Mouse (Mus musculus) hindbrain, embryonic 13.5 days (tissue): ENCODE results near the gene Pcgf2. TPM values are rescaled to one million over a fixed set of nuclear protein-coding genes. Genes with fewer than 3 reads are reported as not detected.
"Not testable (repeated sequence)": the region's sequence is repeated elsewhere in the genome, so short reads cannot be mapped to it uniquely, and the experiment has no call there.

Source experiments
- ATAC-seq: fragments of 200-750 bp; cut with Nextera tagmentation; 2 replicates; pipeline ENCODE4 v1.8.0; 2017; ENCODE audit warnings: moderate TSS enrichment; ENCODE audit not compliant: low FRiP score
- H3K27ac ChIP-seq: fragments of 300-500 bp; sonication (generic); 2 replicates; pipeline ENCODE4 v1.5.1; 2015; ENCODE audit warnings: inconsistent platforms, mild to moderate bottlenecking, moderate library complexity
- H3K27me3 ChIP-seq: fragments of 300-500 bp; sonication (generic); 2 replicates; pipeline ENCODE4 v1.6.1; 2015; ENCODE audit warnings: mild to moderate bottlenecking, inconsistent platforms
- H3K36me3 ChIP-seq: fragments of 300-500 bp; sonication (generic); 2 replicates; pipeline ENCODE4 v1.6.1; 2015; ENCODE audit warnings: mild to moderate bottlenecking, inconsistent platforms
- H3K4me1 ChIP-seq: fragments of 300-500 bp; sonication (generic); replicated peaks from 2 replicates; pipeline ENCODE4 v1.6.1; 2015; ENCODE audit warnings: inconsistent platforms
- H3K4me2 ChIP-seq: fragments of 300-500 bp; sonication (generic); 2 replicates; pipeline ENCODE4 v1.6.1; 2015; ENCODE audit warnings: inconsistent platforms, mild to moderate bottlenecking, moderate library complexity
- H3K4me3 ChIP-seq: fragments of 300-500 bp; sonication (generic); 2 replicates; pipeline ENCODE4 v1.5.1; 2015; ENCODE audit warnings: mild to moderate bottlenecking, inconsistent platforms
- H3K9ac ChIP-seq: fragments of 300-500 bp; sonication (generic); 2 replicates; pipeline ENCODE4 v1.6.1; 2015; ENCODE audit warnings: mild to moderate bottlenecking, inconsistent platforms
- H3K9me3 ChIP-seq: fragments of 300-500 bp; sonication (generic); 2 replicates; pipeline ENCODE4 v1.6.1; 2016; ENCODE audit warnings: inconsistent platforms
- WGBS: fragments of 180-500 bp; shearing (Covaris S2); methylation state at CpG from one replicate; pipeline ENCODE4 v1.1.7; 2015; 5-methylcytosine and 5-hydroxymethylcytosine counted together
- microRNA-seq: library from miRNA; unstranded; fragments of <30 nt; microRNA quantifications from one replicate; pipeline ENCODE4, GENCODE M21; 2016
- polyA plus RNA-seq: library from polyadenylated mRNA; unstranded; fragments of >200 nt; fragmentation: Nextera tagmentation; extraction: Ambion mirVana; gene quantifications from 2 replicates; pipeline ENCODE4 v1.2.1, GENCODE M21; 2015

The Pcgf2 gene
- polyA plus RNA-seq, 1 experiment from 2014 or later: 26.2 TPM

DNA sequence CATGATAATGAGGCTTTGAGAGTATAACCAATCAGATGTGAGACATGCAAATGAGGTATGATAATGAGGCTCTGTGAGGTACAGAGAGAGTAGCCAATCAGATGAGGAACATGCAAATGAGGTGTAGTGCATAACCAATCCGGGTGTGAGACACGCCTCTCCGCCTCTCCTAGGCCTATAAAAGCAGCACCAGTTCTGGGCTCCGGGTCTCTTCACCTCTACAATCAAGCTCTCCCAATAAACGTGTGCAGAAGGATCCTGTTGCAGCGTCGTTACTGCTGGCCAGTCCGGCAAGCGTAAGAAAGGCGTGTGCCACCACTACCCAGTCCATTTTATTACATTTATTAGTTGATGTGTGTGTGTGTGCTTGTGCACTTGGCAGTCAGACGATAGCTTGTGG, 46.9 kb downstream of the Pcgf2 start:
- H3K4me2 ChIP-seq, H3K36me3 ChIP-seq, H3K27ac ChIP-seq, ATAC-seq, H3K9ac ChIP-seq, H3K4me3 ChIP-seq, H3K4me1 ChIP-seq, H3K9me3 ChIP-seq, H3K27me3 ChIP-seq: not testable (repeated sequence)
- 95% methylated on average over 11 of the region's 11 CpGs for WGBS

DNA sequence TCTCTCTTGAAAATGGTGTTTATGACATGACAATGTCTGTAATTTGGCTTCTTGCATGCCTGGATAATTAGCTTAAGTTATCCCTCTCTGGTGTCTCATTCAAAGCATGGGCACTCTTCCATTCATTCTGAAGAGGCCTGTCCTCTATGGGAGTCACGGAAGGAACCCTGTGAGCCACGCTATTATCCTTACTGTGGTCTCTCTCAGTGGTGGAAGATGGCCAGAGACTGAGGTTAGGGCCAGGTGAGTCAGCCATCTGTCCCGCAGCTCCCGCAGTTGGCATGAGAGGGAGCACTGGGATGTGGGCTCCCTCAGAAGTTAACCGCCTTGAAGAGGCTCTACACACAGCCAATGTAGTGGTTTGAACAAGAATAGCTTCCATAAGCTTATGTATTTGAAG, 50.0 kb downstream of the Pcgf2 start:
- Histone ChIP-seq H3K4me2 (no peak overlapping the region), H3K27me3 (no peaks in the 10 kb centered on the region), H3K4me1 (peaks cover 6% of the 10 kb centered on the region; the same call in 1 of the 2 replicates), H3K4me3 (no peak overlapping the region), H3K36me3 (no peaks in the 10 kb centered on the region), H3K9ac (no peak overlapping the region), H3K27ac (no peak overlapping the region), H3K9me3 (no peaks in the 10 kb centered on the region)
- 64% methylated on average over 5 of the region's 5 CpGs for WGBS
- ATAC-seq: no peak

DNA sequence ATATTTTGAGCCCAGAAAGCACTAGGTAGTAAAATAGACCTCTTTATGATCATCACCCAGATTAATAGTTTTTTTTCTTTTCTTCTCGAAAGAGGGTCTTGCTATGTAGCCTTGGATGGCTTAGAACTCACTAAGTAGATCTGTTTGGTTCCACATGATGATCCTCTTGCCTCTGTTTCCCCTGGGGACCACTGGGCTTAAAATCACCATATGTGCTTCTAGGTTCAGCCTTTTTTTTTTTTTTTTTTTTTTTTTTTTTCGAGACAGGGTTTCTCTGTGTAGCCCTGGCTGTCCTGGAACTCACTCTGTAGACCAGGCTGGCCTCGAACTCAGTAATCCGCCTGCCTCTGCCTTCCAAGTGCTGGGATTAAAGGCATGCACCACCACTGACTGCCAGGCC, 51.8 kb downstream of the Pcgf2 start:
- not testable (repeated sequence) for H3K9ac ChIP-seq, H3K4me2 ChIP-seq, H3K9me3 ChIP-seq, ATAC-seq, H3K36me3 ChIP-seq, H3K27me3 ChIP-seq, H3K4me3 ChIP-seq, H3K27ac ChIP-seq, H3K4me1 ChIP-seq
- WGBS: 79% methylated on average over 4 of the region's 4 CpGs

DNA sequence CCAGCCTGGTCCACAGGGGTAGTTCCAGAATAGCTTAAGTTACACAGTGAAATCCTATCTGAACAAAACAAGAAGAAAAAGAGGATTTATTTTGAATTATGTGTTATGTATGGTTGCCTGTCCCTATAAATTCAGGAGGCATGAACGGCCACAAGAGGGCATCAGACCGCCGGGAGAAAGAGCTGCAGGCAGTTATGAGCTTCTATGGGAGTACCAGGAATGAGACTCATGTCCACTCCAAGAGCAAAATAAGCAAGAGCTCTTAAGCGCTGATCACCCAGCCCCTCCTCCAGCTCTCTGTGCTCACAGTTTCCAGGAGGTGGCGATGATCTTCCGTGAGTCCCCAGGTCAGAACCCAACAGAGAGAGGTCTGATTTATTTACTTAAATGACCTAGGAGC, 55.5 kb downstream of the Pcgf2 start:
- 3% methylated on average over 6 of the region's 6 CpGs for whole genome bisulfite sequencing
- H3K4me1 ChIP-seq: no peaks in the 10 kb centered on the region
- H3K9ac ChIP-seq: no peak overlapping the region
- no peak overlapping the region for H3K4me3 ChIP-seq
- H3K4me2 ChIP-seq: no peak overlapping the region
- ATAC-seq: no peak
- no peaks in the 10 kb centered on the region for H3K36me3 ChIP-seq
- no peaks in the 10 kb centered on the region for H3K9me3 ChIP-seq
- 0 out of 2 replicates have a peak, but pooled peaks cover 5% of the 10 kb centered on the region for H3K27me3 ChIP-seq
- no peak overlapping the region for H3K27ac ChIP-seq

DNA sequence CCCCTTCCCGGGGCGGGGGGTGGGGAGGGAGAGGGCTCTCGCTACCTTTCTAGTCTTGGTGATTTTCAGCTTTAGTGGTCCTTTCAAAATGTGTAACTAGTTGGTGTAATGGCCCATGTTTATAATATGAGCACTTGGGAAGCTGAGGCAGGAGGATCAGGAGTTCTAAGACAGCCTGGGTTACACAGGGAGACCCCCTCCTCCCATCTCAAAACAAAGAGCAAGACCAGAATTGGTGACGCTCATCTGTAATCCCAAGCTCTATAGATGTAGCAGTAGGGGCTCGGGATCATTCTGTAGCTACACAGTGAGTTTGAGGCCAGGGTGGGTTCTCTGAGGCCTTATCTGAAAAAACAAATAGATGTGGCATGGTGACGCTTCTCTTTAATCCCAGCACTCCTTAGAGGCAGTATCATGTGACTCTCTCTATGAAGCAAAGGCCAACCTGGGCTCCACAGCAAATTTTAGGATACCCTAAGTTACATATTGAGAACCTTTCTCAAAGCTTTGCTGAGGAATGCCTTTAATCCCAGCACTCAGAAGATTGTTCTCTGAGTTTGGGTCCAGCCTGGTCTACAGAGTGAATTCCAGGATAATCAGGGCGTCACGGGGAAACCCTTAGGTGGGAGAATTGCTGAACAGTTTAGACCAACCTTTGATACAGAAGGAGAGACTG, 56.8 kb downstream of the Pcgf2 start:
- Histone ChIP-seq H3K36me3 (no peaks in the 10 kb centered on the region), H3K9ac (no peak overlapping the region), H3K4me1 (no peaks in the 10 kb centered on the region), H3K27ac (no peak overlapping the region), H3K27me3 (0 out of 2 replicates have a peak, but pooled peaks cover 5% of the 10 kb centered on the region), H3K9me3 (no peaks in the 10 kb centered on the region), H3K4me2 (no peak overlapping the region), H3K4me3 (no peak overlapping the region)
- ATAC-seq: no peak
- 87% methylated on average over 8 of the region's 8 CpGs for WGBS

DNA sequence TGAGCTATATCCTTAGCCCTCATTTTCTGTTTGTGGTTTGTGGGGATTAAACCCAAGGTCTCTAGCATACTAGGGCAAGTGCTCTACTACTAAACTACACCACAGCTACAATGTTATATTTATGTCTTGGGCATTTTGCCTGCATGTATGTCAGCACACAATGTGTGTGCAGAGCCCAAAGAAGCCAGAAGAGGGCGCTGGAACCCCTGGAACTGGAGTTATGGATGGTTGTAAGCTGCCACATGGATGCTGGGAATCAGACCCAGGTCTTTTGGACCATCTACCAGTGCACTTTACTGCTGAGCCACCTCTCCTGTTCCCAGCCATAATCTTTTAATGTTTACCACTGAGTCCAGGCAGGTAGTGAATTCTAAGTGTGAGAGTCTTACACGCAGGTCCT, 57.6 kb downstream of the Pcgf2 start:
- 42% methylated on average over 2 of the region's 2 CpGs for WGBS
- no peak overlapping the region for H3K9ac ChIP-seq
- H3K27ac ChIP-seq: no peak overlapping the region
- no peak overlapping the region for H3K4me3 ChIP-seq
- no peak for ATAC-seq
- no peak overlapping the region for H3K4me2 ChIP-seq
- no peaks in the 10 kb centered on the region for H3K4me1 ChIP-seq
- H3K9me3 ChIP-seq: no peaks in the 10 kb centered on the region
- 0 out of 2 replicates have a peak, but pooled peaks cover 5% of the 10 kb centered on the region for H3K27me3 ChIP-seq
- no peaks in the 10 kb centered on the region for H3K36me3 ChIP-seq

DNA sequence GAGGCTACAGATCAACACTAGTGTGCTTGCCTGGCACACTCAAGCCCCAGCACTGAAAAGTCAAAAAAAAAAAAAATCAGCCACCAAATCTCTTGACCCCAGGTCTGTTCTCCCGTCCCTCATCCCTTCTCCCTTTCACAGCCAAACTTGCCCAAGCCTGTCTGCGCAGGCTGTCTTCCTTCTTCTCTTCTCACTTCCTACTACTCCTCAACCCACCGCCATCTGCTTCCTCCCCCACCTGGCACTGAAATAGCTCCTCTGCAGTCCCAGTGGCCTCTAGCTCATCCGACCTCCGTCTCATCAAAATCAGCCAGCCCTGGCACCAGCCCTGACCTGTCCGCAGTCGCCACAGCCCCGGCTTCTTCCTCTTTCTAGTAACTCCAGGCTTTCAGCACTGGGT, 58.6 kb downstream of the Pcgf2 start:
- no peak for ATAC-seq
- H3K27me3 ChIP-seq: 0 out of 2 replicates have a peak, but pooled peaks cover 5% of the 10 kb centered on the region
- no peak overlapping the region for H3K27ac ChIP-seq
- no peak overlapping the region; the same call in 1 of the 2 replicates for H3K9ac ChIP-seq
- WGBS: 66% methylated on average over 8 of the region's 8 CpGs
- H3K9me3 ChIP-seq: no peaks in the 10 kb centered on the region
- no peaks in the 10 kb centered on the region for H3K36me3 ChIP-seq
- no peak overlapping the region for H3K4me2 ChIP-seq
- no peaks in the 10 kb centered on the region for H3K4me1 ChIP-seq
- H3K4me3 ChIP-seq: no peak overlapping the region

Small RNAs within 50 kb of the gene (microRNA-seq; reads per million reads assigned to microRNA genes)
- gene Gm24158 (not detected), gene Mir6927 (not detected), gene Mir8102 (not detected)

Other genes with a start within 250 kb of the Pcgf2 start
- gene 4933428G20Rik, start 200.2 kb downstream of the Pcgf2 start, polyA plus RNA-seq: 0.96 and 1.2 TPM in 2 replicates
- gene Srcin1, start 124.3 kb downstream of the Pcgf2 start, polyA plus RNA-seq: 6.0 and 7.0 TPM in 2 replicates
- 2.3 and 3.0 TPM in 2 replicates for gene Epop, start 70.8 kb downstream of the Pcgf2 start, polyA plus RNA-seq
- 3.4 and 4.1 TPM in 2 replicates for gene Mllt6, start 37.1 kb downstream of the Pcgf2 start, polyA plus RNA-seq
- gene Cisd3, start 14.7 kb downstream of the Pcgf2 start, polyA plus RNA-seq: 23.8 and 25.6 TPM in 2 replicates
- gene Psmb3, start 2.9 kb upstream of the Pcgf2 start, polyA plus RNA-seq: 476 and 483 TPM in 2 replicates
- gene Pip4k2b, start 44.2 kb upstream of the Pcgf2 start, polyA plus RNA-seq: 4.3 and 4.7 TPM in 2 replicates
- 17.6 and 18.3 TPM in 2 replicates for gene Cwc25, start 66.1 kb upstream of the Pcgf2 start, polyA plus RNA-seq
- gene 1700001P01Rik, start 75.4 kb upstream of the Pcgf2 start, polyA plus RNA-seq: 0.68 and 0.79 TPM in 2 replicates
- gene Rpl23, start 81.9 kb upstream of the Pcgf2 start, polyA plus RNA-seq: 369 and 380 TPM in 2 replicates
- 131 and 137 TPM in 2 replicates for gene Lasp1, start 98.5 kb upstream of the Pcgf2 start, polyA plus RNA-seq
- gene B230217C12Rik, start 140.3 kb upstream of the Pcgf2 start, polyA plus RNA-seq: 28.9 and 29.2 TPM in 2 replicates
- gene Fbxo47, start 183.7 kb upstream of the Pcgf2 start, polyA plus RNA-seq: 0.52 and 0.71 TPM in 2 replicates